Mouse (Mus musculus) limb, embryonic 13.5 days (tissue): ENCODE measurements around the gene Sh2d2a. TPM values are rescaled to one million over a fixed set of nuclear protein-coding genes. Genes with fewer than 3 reads are reported as not detected.
A peak's percentile ranks its signal among the peaks of the same experiment; 100 is the strongest.
"Not testable (repeated sequence)": the region's sequence is repeated elsewhere in the genome, so short reads cannot be mapped to it uniquely, and the experiment has no call there.

Experiments
- ATAC-seq: fragments of 200-750 bp; cut with Nextera tagmentation; 2 replicates; pipeline ENCODE4 v1.8.0; 2017; ENCODE audit warnings: low read depth, moderate number of reproducible peaks, moderate TSS enrichment; ENCODE audit not compliant: low FRiP score
- H3K27ac ChIP-seq: fragments of 300-500 bp; sonication (generic); 2 replicates; pipeline ENCODE4 v1.5.1; 2015; ENCODE audit warnings: inconsistent platforms, mild to moderate bottlenecking, moderate library complexity
- H3K27me3 ChIP-seq: fragments of 300-500 bp; sonication (generic); 2 replicates; pipeline ENCODE4 v1.6.1; 2015; ENCODE audit warnings: mild to moderate bottlenecking, inconsistent platforms
- H3K36me3 ChIP-seq: fragments of 300-500 bp; sonication (generic); 2 replicates; pipeline ENCODE4 v1.6.1; 2015; ENCODE audit warnings: inconsistent platforms, mild to moderate bottlenecking, moderate library complexity
- H3K4me1 ChIP-seq: fragments of 300-500 bp; sonication (generic); 2 replicates; pipeline ENCODE4 v1.6.1; 2015; ENCODE audit warnings: inconsistent platforms
- H3K4me2 ChIP-seq: fragments of 300-500 bp; sonication (generic); replicated peaks from 2 replicates; pipeline ENCODE4 v1.6.1; 2015; ENCODE audit warnings: inconsistent platforms, mild to moderate bottlenecking, moderate library complexity
- H3K4me3 ChIP-seq: fragments of 300-500 bp; sonication (generic); 2 replicates; pipeline ENCODE4 v1.5.1; 2015; ENCODE audit warnings: moderate library complexity, mild to moderate bottlenecking, inconsistent platforms
- H3K9ac ChIP-seq: fragments of 300-500 bp; sonication (generic); 2 replicates; pipeline ENCODE4 v1.6.1; 2015; ENCODE audit warnings: mild to moderate bottlenecking, inconsistent platforms
- H3K9me3 ChIP-seq: fragments of 300-500 bp; sonication (generic); 2 replicates; pipeline ENCODE4 v1.6.1; 2016; ENCODE audit warnings: inconsistent platforms
- WGBS: fragments of 180-500 bp; shearing (Covaris S2); methylation state at CpG from one replicate; pipeline ENCODE4 v1.1.7; 2015; 5-methylcytosine and 5-hydroxymethylcytosine counted together
- polyA plus RNA-seq: library from polyadenylated mRNA; unstranded; fragments of >200 nt; fragmentation: Nextera tagmentation; extraction: Ambion mirVana; gene quantifications from 2 replicates; pipeline ENCODE4 v1.2.1, GENCODE M21; 2015

The Sh2d2a gene
- polyA plus RNA-seq, 1 experiment from 2014 or later = not detected

DNA sequence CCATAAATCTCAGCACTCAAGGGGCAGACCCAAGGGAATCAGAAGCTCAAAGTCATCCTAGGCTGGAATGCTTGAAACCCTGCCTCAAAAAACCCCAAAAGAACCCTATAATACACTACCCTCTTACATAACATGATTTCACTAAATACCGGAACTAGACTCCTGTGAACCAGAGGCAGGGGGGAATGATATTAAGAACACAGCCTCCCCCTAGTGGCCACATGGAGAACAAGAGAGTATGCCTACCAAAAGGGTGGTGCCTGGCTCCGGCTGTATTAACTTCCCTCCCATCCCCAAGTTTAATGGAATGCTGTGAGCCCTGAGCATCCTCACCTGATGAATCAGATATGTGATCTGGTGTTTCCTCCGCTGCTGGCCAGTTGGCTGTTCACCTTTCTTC is 13.3 kb downstream of the Sh2d2a start:
- no peaks in the 10 kb centered on the region for H3K9me3 ChIP-seq
- H3K4me3 ChIP-seq = no peak overlapping the region
- peaks cover 82% of the 10 kb centered on the region for H3K36me3 ChIP-seq
- H3K27me3 ChIP-seq = no peaks in the 10 kb centered on the region
- H3K27ac ChIP-seq = no peak overlapping the region
- H3K4me1 ChIP-seq = no peaks in the 10 kb centered on the region
- no peak overlapping the region for H3K9ac ChIP-seq
- H3K4me2 ChIP-seq = no peak overlapping the region
- peak; percentile 11; the same call in 1 of the 2 replicates for ATAC-seq
- WGBS = 34% methylated on average over 3 of the region's 3 CpGs

DNA sequence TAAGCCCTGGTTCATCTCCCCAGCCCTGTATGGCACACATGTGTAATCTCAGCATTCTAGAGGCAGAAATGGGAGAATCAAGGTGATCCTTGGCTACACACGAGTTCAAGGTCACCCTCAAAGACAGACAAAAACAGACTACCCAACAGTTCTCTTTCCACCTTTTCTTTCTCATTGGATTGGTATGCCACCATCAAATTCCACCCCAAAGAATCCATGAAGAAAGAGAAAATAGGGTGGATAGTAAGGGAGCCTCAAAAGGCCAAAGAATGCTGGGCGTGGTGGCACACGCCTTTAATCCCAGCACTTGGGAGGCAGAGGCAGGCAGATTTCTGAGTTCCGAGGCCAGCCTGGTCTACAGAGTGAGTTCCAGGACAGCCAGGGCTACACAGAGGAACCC is 17.6 kb downstream of the Sh2d2a start:
- peaks cover 91% of the 10 kb centered on the region for H3K36me3 ChIP-seq
- not testable (repeated sequence) for H3K4me2 ChIP-seq, H3K27ac ChIP-seq, H3K27me3 ChIP-seq, H3K9me3 ChIP-seq, ATAC-seq, H3K4me1 ChIP-seq, H3K4me3 ChIP-seq, H3K9ac ChIP-seq
- 95% methylated on average over 4 of the region's 4 CpGs for WGBS

DNA sequence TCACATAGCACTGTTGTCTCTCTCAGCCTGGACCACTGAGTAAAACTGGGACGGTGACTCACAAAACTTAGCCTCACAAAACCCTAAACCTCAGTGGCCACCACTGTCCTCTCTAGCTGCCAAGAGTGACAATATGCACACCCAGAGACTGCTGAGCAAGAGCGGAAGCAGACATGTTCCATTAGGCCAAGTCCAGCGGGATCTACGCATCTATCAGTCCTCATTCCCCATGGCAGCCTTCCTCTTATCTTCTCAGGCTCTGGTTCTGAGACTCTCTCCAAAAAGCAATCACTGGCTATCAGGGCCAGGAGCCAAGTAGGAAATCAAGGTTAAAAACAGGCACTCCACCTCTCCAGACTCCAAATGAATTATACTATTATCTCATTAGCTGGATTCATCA is 31.2 kb downstream of the Sh2d2a start:
- no peak overlapping the region for H3K4me3 ChIP-seq
- no peak for ATAC-seq
- 99% methylated on average over 4 of the region's 4 CpGs for WGBS
- H3K4me1 ChIP-seq = peaks cover 6% of the 10 kb centered on the region; the same call in 1 of the 2 replicates
- no peak overlapping the region for H3K9ac ChIP-seq
- no peaks in the 10 kb centered on the region for H3K9me3 ChIP-seq
- no peak overlapping the region for H3K4me2 ChIP-seq
- peaks cover 53% of the 10 kb centered on the region for H3K36me3 ChIP-seq
- H3K27me3 ChIP-seq = no peaks in the 10 kb centered on the region
- no peak overlapping the region for H3K27ac ChIP-seq

DNA sequence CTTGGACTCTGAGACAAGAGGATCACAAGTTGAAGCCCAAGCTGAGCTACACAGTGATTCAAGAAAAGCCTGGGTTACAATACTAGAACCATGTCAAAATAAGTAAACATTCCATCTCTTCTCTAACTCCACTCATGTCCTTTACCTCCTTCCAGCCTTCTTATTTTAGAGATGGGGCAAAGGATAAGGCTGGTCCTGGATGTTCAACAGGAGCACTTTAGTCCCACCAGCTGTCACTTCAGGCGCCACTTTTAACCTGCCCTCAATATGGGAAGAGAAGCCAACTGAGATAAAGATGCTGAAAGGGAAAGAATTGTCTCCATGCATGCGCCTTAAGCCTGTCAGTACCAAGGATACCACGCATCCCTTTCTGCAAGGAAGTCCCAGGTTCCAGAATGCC is 37.7 kb downstream of the Sh2d2a start:
- H3K4me3 ChIP-seq = peak overlapping the region; percentile 100
- 0% methylated on average over 3 of the region's 3 CpGs for WGBS
- no peak for ATAC-seq
- H3K27ac ChIP-seq = peak overlapping the region; percentile 90
- peak overlapping the region; percentile 96 for H3K4me2 ChIP-seq
- peak overlapping the region; percentile 97 for H3K9ac ChIP-seq
- no peaks in the 10 kb centered on the region for H3K9me3 ChIP-seq
- no peaks in the 10 kb centered on the region for H3K27me3 ChIP-seq
- peaks cover 18% of the 10 kb centered on the region for H3K4me1 ChIP-seq
- peaks cover 21% of the 10 kb centered on the region for H3K36me3 ChIP-seq

DNA sequence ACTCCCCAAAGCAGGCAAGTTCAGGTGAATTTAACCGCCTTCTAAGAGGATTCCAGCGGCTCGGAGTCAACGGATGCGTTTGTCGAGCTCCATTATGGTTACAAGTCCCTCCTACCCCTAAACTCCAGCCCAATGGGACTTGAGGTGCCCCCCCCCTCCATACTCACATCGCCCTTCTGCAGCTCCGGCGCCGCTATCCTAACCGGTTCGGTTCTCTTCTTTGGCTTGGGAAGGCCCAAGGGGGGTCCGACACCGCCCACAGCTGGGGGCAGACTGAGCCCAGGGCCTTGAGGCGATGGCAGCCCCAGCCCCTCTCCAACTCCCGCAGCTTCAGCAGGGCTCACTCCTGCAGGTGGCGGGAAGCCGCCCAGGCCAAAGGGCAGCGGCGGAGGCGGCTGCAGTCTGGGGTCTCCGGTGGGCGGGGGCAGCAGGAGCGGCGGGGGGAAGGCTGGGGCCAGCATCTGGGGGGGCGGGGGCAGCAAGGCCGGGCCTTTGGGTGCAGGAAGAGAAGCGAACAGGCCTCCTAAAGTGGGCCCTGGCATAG is 38.2 kb downstream of the Sh2d2a start:
- peaks cover 18% of the 10 kb centered on the region for H3K4me1 ChIP-seq
- peaks cover 19% of the 10 kb centered on the region for H3K36me3 ChIP-seq
- H3K4me2 ChIP-seq = peak overlapping the region; percentile 96
- under 1% methylated on average over 26 of the region's 28 CpGs for WGBS
- H3K9ac ChIP-seq = peak overlapping the region; percentile 97
- no peak for ATAC-seq
- no peaks in the 10 kb centered on the region for H3K27me3 ChIP-seq
- H3K4me3 ChIP-seq = peak overlapping the region; percentile 100
- peak overlapping the region; percentile 90 for H3K27ac ChIP-seq
- H3K9me3 ChIP-seq = no peaks in the 10 kb centered on the region

DNA sequence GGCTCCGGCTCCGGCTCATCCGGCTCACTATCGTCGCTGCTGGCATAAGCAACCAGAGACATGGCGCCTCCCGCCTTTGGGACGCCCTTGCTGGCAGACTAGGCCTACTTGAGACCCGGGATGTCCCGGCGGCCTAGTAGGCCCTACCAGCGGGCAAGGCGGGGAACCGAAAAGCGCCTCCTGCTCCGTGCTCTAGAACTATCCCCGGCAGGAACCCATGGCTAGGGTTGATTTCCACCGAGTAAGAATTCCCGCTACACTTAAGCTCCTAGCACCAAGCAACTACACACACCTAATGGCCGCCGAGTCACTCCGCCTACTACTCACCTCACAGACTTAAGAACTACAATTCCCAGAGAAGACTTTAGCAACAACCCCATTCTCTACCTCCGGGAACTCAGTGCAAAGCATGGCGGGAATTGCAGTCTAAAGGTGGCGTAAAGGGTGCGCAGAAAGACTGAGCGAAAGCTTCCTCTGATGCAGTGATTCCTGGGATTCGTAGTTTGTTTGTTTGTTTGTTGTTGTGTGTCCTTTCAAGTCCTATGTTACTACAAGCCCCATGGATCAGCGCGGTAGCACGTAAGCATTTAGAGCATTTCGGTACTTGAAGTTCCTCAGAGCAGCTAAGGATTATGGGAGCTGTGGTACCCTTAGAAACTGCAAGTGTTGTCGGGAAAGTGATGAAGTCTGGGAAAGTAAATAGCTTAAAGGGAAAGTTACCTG is 38.9 kb downstream of the Sh2d2a start, which contains the start of gene Prcc:
Gene Prcc, minus strand, starts transcription at position 328 of the 723 bp plus-strand sequence.
- H3K4me3 ChIP-seq = peak within 1 kb of the TSS; percentile 100
- no peaks in the 10 kb centered on the region for H3K9me3 ChIP-seq
- peak within 1 kb of the TSS; percentile 96 for H3K4me2 ChIP-seq
- peak; percentile 99 for ATAC-seq
- H3K36me3 ChIP-seq = peaks cover 13% of the 10 kb centered on the region
- peak within 1 kb of the TSS; percentile 97 for H3K9ac ChIP-seq
- H3K27me3 ChIP-seq = no peaks in the 10 kb centered on the region
- H3K4me1 ChIP-seq = peaks cover 18% of the 10 kb centered on the region
- 0% methylated on average over 33 of the region's 33 CpGs for WGBS
- H3K27ac ChIP-seq = peak within 1 kb of the TSS; percentile 90

DNA sequence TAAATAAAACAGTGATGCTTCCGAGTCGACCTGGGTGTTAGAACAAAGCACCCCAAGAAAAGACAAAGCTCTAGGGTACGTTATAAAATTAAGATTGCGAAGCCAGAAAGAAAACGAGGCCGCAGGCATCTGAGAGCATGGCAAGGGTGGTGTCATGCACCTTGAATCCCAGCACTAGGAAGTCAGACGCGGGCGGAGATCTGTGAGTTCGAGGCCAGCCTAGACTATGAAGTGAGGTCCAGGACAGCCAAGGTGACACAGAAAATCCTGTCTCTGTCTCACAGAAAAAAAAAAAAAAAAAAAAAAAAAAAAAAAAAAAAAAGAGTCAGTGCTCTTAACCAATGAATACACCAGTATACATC is 39.4 kb downstream of the Sh2d2a start:
- H3K4me2 ChIP-seq = peak overlapping the region; percentile 96
- peak overlapping the region; percentile 100 for H3K4me3 ChIP-seq
- H3K9ac ChIP-seq = no peak overlapping the region; the same call in 1 of the 2 replicates
- no peaks in the 10 kb centered on the region for H3K9me3 ChIP-seq
- peaks cover 8% of the 10 kb centered on the region for H3K36me3 ChIP-seq
- H3K27ac ChIP-seq = no peak overlapping the region
- H3K27me3 ChIP-seq = no peaks in the 10 kb centered on the region
- 12% methylated on average over 10 of the region's 10 CpGs for WGBS
- peaks cover 18% of the 10 kb centered on the region for H3K4me1 ChIP-seq
- ATAC-seq = no peak

DNA sequence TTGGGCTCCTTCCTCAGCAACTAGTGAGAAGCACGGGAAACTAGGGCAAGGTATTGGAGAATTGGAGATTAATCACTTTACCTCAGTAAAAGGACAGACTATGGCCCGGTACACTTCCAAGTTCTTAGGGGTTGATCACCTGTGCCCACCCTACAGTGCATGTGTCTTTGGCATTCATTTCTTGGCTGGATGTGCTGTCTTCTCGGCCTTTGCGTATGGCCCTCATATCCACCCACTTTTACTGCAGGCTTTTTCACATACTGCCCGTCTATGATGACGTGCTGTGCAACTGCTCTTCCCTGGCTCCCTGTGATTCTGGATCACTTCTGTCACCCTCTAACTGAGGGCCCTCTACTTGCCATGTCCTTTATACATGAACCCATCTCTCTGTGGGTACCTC is 39.9 kb downstream of the Sh2d2a start:
- WGBS = 83% methylated on average over 6 of the region's 6 CpGs
- no peak overlapping the region for H3K9ac ChIP-seq

DNA sequence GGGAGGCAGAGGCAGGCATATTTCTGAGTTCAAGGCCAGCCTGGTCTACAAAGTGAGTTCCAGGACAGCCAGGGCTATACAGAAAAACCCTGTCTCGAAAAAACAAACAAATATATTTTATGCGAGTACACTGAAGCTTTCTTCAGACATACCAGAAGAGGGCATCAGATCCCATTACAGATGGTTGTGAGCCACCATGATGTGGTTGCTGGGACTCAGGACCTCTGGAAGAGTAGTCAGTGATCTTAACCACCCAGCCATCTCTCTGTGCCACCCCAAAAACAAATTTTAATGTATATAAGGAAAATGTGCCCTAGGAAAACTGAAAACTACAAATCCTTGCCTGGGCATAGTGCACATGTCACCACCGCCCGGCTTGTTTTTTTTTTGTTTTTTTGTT is 40.8 kb downstream of the Sh2d2a start:
- H3K9ac ChIP-seq, ATAC-seq, H3K27ac ChIP-seq, H3K4me2 ChIP-seq, H3K9me3 ChIP-seq, H3K27me3 ChIP-seq, H3K4me3 ChIP-seq, H3K36me3 ChIP-seq: not testable (repeated sequence)
- H3K4me1 ChIP-seq = peaks cover 17% of the 10 kb centered on the region
- WGBS = 80% methylated on average over 4 of the region's 4 CpGs

More for the DNA sequence above, 39.9 kb downstream of the Sh2d2a start:
- no peak for ATAC-seq
- peaks cover 18% of the 10 kb centered on the region for H3K4me1 ChIP-seq
- no peak overlapping the region for H3K27ac ChIP-seq
- H3K27me3 ChIP-seq = no peaks in the 10 kb centered on the region
- H3K4me3 ChIP-seq = peak overlapping the region; percentile 100
- peak overlapping the region; percentile 96 for H3K4me2 ChIP-seq
- no peaks in the 10 kb centered on the region for H3K9me3 ChIP-seq
- peaks cover 5% of the 10 kb centered on the region; the same call in 1 of the 2 replicates for H3K36me3 ChIP-seq

DNA sequence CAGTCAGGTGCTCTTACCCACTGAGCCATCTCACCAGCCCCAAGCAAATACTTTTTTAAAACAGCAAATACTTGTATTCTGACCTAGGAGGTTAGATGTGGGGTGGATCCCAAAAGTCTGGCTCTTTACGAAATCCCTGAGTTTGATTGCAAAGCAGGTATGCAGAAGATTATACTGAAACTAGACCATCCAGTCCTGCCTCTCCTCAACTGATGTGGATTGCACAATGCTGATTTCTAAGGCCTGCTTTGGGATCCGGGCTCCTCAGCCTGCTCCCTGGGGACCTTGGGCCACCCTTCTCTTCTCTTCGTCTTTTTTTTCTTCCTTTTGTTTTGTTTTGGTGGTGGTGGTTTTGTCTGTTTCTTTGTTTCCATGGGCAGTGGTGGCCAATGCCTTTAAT is 44.9 kb downstream of the Sh2d2a start:
- Histone ChIP-seq H3K27me3 (no peaks in the 10 kb centered on the region), H3K4me3 (no peak overlapping the region), H3K4me2 (no peak overlapping the region), H3K4me1 (no peaks in the 10 kb centered on the region), H3K9me3 (no peaks in the 10 kb centered on the region), H3K9ac (no peak overlapping the region), H3K27ac (no peak overlapping the region), H3K36me3 (no peaks in the 10 kb centered on the region)
- no peak for ATAC-seq
- 69% methylated on average over 3 of the region's 3 CpGs for WGBS

DNA sequence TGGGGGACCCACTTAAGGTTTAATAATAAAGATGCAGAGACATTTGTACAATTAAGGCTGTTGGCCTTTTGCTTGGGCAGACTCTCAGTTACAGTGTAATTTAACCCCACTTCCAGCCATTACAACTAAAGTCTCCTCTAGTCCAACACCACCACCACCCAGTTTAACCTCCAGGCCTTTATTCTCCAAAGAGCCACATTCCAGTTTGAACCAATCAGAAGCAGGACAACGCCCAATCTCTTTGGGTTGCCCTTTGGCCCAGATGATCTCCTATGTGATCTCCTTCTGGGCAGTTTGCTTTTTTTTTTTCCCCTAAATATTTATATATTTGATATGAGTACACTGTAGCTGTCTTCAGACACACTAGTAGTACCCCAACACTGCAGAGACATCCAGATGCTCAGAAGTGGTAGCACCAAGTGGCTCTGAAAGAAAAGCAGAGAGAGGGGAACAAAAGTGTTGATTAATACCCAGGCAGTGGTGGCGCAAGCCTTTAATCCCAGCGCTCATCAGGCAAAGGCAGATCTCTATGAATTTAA is 46.9 kb downstream of the Sh2d2a start:
- ATAC-seq = no peak

DNA sequence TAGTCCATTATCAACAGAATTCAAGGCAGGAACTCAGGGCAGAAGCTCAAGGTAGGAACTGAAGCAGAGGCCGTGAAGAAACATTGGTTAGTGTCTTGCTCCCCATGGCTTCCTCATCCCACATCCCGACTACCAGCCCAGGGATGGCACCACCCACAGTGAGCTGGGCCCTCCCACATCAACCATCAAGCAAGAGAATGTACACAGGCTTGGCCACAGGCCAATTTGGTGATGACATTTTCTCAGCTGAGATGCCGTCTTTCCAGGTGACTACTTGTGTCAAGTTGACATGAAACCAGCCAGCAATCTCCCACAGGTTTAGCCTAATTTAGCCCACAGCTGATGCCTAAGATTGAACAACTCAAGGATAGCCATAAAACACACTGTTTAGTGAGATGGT is 52.7 kb downstream of the Sh2d2a start:
- WGBS = 72% methylated on average over 3 of the region's 3 CpGs
- Histone ChIP-seq H3K4me3 (no peak overlapping the region), H3K27me3 (no peaks in the 10 kb centered on the region), H3K27ac (no peak overlapping the region), H3K9me3 (no peaks in the 10 kb centered on the region), H3K9ac (no peak overlapping the region), H3K36me3 (no peaks in the 10 kb centered on the region), H3K4me1 (no peaks in the 10 kb centered on the region), H3K4me2 (no peak overlapping the region)
- ATAC-seq = no peak

More for the DNA sequence above, 46.9 kb downstream of the Sh2d2a start:
- no peaks in the 10 kb centered on the region for H3K27me3 ChIP-seq
- H3K9ac ChIP-seq = no peak overlapping the region
- no peaks in the 10 kb centered on the region for H3K9me3 ChIP-seq
- no peaks in the 10 kb centered on the region for H3K36me3 ChIP-seq
- H3K4me1 ChIP-seq = no peaks in the 10 kb centered on the region
- H3K4me3 ChIP-seq = no peak overlapping the region
- H3K4me2 ChIP-seq = no peak overlapping the region
- H3K27ac ChIP-seq = no peak overlapping the region
- WGBS = 81% methylated on average over 3 of the region's 3 CpGs
